Mouse (Mus musculus) retina, adult 2 months (tissue): ENCODE data around the gene Celf2.

Source experiments
- DNase-seq: peaks from one replicate; pipeline ENCODE4 v3.0.0-alpha.2; 2012; ENCODE audit warnings: low read depth, low spot score

The Celf2 gene

DNA sequence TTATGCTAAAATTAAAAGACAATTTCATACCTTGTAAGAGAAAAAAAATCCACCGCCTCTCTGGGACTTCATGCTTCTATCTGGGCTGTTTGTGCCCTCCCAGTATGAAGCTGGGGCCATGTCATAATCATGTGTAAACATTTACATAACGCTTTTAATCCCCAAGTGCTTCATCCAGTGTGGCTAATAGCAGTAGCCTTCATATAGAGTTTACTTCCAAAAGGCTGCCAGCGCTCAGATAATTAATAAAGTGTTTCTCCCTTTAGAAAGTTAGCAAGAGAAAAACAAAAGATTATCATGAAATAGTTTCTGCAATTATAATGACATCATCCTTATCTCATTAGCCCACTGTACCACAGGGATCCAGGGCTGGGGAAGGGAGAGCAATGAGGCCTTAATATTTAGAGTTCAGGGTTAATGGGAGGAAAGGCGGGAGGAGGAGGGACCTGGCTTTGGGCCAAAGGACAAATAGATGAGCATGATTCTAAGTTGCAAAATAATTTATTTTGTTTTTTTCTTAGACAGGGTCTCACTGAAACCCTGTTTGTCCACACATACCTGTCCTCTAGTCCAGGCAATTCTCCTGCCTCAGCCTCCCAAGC, 425.8 kb downstream of the Celf2 start:
- DNase-seq = no peak

DNA sequence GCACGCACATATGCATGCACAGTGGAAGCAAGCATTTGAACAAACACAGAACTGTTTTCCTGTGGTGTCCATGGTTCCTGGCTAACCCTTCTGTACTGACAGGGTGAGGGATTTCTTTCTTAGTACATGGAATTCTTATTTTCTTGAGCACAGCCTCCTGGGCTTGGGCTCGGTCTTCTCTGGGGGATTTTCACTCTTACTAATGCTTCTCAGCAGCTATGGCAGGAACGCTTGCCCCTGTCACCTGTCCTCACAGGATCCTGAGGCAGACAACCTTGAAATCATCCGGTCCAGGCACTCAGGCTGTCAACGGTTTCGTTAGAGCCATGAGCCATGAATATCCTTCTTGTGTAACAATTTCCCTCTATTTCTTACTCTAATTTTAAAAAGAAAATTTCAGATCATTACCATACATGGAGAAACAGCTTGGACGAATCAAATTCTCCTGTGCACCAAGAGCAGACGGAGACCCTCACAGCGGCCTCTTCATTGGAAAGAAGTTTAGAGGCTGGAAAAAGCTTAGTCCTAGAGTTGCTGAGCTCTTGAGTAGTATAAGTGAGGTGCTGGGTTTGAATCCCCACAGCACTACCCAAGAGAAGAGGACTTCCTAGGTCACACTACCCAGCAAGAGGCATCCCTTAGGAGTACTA, 426.9 kb downstream of the Celf2 start:
- DNase-seq = no peak

DNA sequence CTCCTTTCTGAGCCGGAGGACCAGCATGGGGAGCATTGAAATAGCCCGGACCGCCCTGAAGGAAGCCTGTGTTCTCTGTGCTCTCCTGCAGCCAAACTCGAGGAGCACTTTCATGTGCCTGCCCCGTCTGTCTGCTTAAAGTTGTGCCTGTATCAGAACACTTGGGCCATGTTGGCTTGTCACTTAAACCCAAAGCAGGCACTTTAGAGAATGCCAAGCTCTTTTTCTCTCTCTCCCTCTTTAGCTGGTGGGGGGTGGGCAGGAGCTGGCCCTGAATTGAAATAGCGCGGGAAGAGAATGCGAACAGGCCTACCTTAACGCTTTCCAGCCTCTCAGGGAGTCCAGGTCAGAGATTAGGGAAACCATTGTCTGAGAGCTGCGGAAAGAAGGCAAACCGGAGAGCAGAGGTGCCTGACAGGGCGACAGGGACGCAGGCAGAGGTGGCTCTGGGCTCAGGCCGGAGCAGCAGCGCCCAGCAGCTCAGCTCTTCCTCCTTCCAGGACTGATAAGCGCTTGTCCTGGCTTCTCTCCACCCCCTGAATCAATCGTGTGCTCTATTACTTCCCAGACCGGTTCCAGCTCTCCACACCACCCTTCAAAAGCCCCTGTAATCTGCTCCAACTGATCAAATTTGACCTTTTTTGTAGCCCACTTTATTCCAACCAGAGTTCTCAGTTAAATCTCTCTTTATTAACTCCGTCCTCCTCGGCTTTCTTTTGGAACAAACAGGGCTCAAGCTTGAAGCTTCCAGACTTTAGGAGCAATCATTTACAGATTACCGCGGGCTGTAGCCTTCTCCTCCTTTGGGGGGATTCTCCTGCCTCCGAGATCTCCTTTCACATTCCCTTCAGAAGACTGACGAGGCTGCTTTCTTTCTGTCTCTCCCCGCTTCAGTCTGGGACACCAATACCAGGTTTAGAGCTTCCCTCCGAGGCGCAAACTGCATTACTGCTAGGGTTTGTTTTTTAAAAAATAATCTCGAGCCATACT, 428.3 kb downstream of the Celf2 start:
- no peak for DNase-seq

DNA sequence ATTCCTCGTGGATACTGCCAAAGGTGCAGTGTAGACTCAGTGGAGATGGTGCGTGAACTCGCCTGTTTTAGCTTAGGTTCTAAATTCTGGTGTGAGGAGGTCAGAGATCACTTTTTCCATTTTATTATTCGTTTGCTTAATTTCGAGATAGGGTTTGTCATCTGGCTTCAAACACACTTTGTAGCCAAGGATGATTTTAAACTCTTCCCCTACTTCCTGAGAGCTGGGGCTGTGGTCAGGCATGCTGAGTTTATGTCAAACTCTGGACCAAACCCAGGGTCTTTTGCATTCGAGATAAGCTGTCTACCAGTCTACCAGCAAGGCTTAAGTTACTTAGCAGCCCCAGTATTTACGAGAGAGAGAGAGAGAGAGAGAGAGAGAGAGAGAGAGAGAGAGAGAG, 429.3 kb downstream of the Celf2 start:
- no peak for DNase-seq

DNA sequence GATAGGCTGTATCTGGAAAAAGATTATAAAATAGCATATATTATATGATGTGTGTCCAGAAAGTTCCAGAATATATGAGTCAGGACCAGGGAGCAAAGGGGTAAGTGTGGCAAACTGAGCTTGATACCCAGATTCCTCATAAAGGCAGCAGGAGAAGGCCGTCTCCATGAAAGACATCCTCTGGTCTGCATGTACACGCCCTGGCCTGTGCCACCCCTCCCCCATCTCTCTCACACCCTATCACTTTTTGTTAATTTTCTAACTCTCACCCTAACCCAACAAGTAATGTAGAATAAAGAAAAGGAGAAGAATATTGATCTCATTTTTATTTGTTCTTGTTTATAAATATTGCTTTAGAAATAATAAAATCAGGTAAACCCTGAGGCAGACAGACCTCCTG, 430.0 kb downstream of the Celf2 start:
- DNase-seq = no peak

DNA sequence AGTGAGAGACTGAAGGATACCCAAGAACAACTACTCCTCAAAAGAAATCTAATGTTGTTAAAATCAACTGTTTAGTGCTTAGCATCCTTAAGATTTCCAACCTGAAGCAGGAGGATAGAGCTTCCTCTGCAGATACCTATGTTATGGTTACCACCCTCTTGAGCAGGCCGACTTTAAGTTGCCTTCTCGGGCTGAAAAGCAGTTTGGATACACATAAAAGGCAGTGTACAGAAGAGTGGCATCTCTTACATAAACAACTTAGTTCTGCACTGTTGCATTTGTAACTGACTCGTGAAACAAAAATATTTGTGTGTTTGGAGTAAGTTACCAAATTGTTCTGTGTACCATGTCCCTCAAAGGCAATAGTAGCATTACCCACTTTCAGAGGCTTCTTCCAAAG, 435.6 kb downstream of the Celf2 start:
- no peak for DNase-seq

DNA sequence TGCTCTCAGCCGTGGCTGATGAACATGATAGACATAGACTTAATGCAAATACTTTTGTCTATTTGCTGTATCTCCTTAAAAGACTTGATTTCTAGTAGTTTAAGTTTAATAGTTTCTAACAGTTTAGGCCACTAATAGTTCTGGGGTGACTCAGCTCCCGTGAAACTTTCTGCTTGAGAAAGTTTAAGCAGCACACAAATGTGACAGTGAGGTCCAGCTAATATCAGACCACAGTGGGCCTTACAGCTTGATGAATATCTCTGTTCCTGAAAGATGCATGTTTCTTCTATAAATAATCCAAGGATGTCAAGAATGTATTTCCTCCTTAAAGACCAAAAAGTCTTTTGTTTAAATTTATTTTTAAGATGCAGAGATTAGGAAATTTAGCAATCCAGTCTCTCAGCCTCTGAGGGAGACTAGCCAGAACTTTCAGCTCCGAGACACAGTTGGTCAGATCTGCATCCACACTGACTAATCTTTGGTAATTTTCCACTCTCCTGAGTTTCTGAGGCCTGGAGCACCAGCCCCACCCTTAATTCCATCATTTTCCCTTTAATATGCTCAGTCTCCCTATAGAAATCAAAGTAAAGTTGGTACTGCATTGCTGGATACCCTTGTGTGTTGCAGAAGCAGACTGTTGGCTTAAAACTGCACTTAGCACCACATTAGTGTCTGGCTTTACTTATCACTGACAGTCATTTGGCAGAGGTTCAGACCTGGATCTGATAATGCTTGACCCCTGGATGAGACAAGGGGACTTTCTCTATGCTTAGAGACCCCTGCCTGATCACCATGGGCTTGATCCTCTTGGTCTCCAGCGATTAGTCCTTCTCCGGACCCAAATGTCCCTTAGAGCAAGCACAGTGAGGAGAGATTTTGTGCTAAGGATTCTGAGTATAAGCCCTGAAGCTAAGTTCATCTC, 436.8 kb downstream of the Celf2 start:
- DNase-seq = no peak

DNA sequence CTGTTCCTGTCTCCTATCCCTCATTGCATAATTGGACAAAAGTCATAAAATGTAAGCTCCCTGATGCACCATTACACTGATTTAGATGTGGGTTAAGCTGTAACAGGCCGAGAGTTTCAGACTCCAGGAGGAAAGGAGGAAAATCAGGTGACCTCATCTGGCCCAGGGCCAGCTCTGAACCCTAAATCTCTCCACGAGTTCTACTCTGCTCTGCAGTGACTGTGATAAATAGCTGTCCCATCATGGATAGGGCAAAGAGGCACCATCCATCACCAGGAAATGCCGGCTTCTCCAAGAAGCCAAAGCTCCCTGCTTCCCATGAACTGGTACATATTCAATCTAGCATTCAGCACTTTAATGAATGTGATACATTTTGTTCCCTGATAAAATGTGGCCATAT, 439.9 kb downstream of the Celf2 start:
- no peak for DNase-seq

DNA sequence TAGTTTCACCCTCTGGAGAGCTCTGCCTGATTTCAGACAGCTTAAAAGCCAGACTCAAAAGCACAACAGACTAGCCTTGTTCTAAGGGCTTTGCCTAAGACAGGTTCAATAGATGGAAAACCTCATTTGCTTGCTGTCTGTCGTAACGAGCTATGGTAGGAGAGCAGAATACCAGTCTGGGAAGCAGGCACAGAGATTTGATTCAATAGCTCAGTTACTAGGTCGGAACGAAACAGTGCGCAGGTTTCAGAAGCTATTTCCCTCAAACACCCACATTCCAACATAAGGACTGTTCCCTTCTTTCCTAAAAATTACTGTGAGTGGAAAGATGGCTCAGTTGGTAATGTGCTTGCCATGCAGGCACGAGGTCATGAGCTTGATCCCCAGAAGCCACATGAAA, 441.1 kb downstream of the Celf2 start:
- no peak for DNase-seq

DNA sequence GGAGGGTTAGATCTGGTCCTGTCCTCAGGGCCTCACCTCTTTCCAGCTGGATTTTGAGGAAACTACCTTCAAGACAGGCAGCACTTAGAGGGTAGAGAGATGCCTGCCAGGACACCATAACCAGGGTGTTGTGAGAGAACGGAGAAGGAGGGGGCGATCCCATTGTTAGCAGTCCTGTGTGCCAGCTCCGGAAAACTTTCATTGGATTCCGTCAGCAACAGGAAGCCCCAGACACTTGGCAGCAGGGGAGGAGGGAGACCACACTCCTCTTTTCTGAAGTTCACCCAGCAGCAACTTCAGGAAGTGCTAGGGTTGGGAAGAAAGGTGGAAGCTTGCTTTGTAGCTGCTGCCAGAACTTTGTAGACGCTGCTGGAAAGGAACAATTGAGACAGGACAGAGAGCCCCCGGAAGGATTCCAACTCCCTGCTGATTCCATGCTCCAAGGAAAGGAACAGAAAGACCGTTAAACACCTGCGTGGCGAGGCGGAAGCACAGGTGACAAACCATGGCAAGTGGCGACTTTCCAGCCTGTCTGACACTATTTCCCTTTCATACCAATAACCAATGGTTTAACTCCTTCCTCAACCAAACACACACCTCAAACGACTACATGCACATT, 445.7 kb downstream of the Celf2 start:
- no peak for DNase-seq

DNA sequence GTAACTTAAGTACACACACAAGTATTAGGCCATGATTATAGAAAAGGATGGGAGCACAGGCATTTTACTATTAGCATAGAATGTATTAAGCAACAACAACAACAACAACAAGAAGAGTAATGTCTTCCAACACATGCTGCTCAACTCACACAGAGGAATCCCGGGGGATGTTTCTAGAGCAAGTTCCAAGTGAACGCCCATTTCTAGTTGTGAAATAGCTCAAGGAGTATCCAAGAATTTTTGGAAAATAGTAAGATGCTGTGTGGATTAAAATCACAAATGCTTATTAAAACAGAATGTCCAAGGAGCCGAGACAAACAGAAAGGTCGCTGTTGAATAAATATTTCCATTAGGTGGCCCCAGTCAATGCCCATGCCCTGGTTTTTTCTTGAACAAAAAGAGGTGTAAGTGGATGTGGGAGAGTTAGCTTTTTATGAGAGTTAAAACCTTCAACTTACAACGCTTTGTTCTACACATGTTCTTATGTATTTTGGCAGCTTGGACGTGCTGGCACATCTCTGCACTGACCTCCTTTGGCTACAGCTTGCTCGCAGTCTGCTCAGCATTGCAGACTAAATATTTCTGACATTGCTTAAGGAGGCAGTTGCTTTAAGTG, 448.8 kb downstream of the Celf2 start:
- DNase-seq = no peak

DNA sequence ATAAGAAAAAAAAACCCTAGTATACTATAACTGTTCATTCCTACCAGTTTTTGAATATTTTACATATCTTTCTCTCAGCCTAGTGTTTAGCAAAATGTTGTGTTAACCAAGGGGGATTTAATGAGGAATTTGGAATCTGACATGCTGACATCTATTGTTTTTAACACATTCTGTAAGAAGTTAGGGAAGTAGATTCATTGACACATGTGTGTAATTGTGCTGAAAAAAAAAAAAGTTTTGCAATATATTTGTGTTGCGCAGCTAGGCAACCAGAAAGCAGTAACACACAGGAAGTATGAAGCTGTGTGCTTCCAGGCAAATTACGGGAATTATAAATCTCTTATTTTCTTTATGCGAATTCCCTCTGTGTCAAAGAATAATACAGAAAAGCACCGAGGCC, 453.0 kb downstream of the Celf2 start:
- no peak for DNase-seq

DNA sequence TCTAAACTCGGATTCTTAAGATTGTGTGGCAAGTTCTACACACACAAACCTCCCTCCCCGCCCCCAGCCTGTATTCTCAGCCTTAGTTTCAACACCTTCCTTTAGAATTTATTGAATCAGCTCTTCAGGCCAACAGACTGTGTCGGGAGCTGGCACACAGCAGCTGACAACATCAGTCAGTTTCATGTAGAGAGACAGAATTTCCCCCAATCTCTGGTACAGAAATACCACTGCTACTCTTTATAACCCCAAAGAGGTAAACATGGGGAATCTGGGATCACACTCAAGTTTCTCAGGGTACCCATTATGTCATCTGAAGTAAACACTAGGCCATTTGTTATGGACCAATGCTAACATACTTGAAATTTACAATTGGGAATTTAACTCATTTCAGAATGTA, 453.4 kb downstream of the Celf2 start:
- DNase-seq = no peak

DNA sequence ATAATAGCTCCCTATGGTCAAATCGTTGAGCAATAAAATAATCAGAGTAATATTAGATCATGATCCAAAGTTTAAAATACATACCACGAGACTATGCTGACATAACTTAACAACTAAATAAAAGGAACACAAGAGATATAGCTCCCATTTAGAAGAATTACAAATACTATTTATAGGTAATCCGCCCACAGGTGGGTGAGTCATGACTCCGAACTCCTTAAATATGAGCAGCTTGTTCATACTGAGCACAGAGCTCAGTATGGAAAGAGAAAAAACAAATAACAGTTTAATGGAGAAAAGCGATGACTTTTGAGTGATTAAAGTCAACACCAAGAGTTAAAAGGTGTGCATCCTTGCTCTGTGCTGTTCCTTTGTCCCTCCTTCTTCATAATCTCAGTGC, 458.3 kb downstream of the Celf2 start:
- no peak for DNase-seq

DNA sequence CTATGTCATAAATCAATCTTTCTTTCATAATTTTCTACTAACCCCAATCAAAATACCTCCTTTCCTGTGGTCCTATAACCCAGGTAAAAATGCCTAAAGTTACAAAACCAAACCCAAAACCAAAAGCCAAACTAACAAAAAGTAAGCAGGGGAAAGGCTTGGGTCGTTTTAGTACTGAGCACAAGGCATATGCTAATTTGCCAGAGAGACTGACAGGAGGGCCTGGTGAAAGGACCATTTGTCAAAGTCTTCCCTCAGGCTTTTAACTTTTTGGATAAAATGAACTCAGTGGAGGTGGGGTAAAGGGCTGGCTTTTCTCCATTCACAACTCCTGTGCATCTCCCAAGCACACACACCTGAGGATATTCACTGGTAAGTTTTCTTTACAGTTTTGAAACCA, 463.2 kb downstream of the Celf2 start:
- DNase-seq = no peak

DNA sequence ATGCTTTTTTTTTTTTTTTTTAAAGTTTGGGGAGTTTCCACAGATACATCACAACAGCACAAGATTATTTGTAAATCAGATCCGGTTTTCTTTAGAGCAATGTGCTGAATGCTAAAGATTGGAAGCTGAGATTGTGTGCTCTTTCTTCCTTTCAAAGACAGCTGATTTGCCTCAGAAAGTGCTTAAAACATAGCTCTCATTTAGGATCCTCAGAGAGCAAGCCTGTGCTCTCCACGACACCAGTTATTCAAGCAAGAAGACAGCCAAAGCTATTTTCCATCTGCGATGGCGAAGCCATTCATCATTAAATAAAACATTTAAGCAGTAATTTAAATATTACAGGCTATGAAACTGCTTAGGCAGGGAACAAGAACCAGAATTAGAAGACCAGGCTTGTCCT, 463.8 kb downstream of the Celf2 start:
- DNase-seq = no peak

DNA sequence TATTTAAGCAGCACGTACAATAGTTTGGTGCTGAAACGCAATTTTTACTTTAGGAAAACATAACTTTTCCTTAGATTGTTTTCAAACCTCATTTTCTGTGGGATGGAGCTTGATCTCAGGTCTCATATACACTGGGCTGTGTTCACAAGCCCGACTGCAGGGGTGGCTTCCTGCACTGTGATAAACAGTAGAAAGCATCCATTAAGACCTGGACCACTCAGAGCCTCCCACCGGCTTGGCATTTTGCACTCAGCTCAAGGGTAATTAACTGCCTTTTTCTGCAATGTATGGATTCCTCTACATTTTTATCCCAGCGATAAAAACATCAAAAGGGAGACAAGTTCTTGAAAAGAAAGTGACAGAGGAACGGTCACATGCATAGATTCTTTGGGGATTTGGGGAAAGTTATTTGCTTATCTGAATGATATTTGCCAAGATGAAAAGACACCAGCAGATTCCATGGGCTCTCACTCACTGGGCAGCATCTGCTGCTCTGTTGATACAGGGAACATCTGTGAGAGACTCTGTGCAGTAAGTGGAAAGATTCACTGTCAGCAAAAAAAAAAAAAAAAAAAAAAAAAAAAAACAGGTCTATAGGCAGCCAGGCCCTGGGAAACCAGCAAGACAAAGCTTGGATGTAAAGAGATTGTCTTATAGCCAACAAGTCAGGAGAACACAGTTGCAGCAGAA, 465.4 kb downstream of the Celf2 start:
- DNase-seq = no peak

DNA sequence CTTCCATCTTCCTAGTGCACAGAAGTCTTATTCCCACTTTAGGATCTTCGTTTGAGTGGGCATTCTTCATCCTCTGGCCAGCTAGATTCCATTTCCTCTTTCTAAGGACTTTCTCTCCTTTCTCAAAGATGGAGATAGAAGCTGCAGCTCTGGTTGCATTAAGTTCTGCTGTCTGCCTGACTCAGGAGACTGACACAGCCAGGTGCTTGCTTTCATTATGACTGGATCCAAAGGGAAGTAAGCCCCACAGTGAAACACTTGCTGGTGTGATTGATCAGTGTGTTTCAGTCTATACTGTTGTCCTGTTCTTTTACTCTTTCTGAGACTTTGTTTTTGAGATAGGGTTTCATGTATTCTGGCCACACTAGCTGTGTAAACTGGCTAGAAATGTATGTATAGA, 468.4 kb downstream of the Celf2 start:
- DNase-seq = no peak

DNA sequence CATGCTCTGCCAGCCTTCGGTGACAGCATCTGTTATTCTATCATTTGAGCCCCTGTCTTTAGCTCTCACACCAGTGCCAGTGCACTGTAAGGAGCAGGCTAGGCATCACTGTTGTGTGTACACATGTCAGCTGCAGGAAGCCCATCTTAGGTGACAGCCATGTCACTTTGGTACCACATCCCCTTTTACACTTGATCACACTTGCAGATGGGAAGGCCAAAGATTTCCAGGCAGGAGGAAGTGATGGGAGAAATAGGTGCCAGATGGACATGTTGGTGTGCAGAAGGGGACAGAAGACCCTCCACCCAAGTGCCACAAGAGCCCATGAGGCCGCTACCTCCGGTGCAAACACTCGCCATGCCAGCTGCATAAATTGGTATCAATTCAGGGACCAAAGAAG, 470.4 kb downstream of the Celf2 start:
- DNase-seq = no peak

DNA sequence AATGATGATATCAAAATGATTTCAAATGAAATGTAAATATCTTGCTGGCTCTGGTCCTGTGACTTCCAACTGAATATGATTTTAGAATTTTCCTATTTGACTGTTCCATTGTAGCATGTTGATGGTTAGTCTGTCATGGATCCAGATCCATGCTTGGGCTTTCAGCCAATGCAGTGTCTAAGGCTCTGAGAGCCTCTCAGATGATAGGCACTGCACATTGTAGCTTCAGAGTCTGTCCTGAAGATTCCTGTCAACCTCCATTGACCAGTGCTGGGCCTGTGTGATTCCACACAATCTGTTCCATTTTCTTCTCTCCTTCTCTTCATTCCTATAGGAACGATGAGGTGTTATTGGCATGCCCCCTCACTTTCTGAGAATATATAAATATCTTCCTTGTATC, 478.0 kb downstream of the Celf2 start:
- DNase-seq = no peak
